Mouse (Mus musculus): ENCODE data around the gene Rfc1.

The Rfc1 gene

GRCm38 (mm10) chr5:65335298-65336074 is at the start of gene Rfc1:
Gene Rfc1 (minus strand): TSS chr5:65335670.
- peak; percentile 87 to 89 for DNase-seq (ENCODE audit: low spot score in 2 of 2)

GRCm38 (mm10) chr5:65374746-65375145 is 39.3 kb upstream of the Rfc1 start:
- DNase-seq (ENCODE audit: low spot score in 2 of 2) = no peak

- no peak for DNase-seq (ENCODE audit: low spot score in 2 of 2)
Measured at GRCm38 (mm10) chr5:65371551-65371950, 36.1 kb upstream of the Rfc1 start.

GRCm38 (mm10) chr5:65367837-65368236 is 32.4 kb upstream of the Rfc1 start:
- no peak for DNase-seq (ENCODE audit: low spot score in 2 of 2)

- DNase-seq (ENCODE audit: low spot score in 2 of 2) = no peak
Measured at GRCm38 (mm10) chr5:65357771-65358170, 22.3 kb upstream of the Rfc1 start.

- DNase-seq (ENCODE audit: low spot score in 2 of 2) = peak in 1 of 2 experiments; percentile 26
Measured at GRCm38 (mm10) chr5:65356851-65357250, 21.4 kb upstream of the Rfc1 start.

GRCm38 (mm10) chr5:65354985-65355384 is 19.5 kb upstream of the Rfc1 start:
- DNase-seq (ENCODE audit: low spot score in 2 of 2) = no peak

GRCm38 (mm10) chr5:65354097-65354496 is 18.6 kb upstream of the Rfc1 start:
- no peak for DNase-seq (ENCODE audit: low spot score in 2 of 2)

GRCm38 (mm10) chr5:65350508-65350907 is 15.0 kb upstream of the Rfc1 start:
- DNase-seq (ENCODE audit: low spot score in 2 of 2) = no peak

GRCm38 (mm10) chr5:65348168-65348567 is 12.7 kb upstream of the Rfc1 start, which contains the start of gene Klb:
Gene Klb (plus strand): TSS chr5:65348314.
- no peak for DNase-seq (ENCODE audit: low spot score in 2 of 2)

GRCm38 (mm10) chr5:65340167-65340566 is 4.7 kb upstream of the Rfc1 start:
- no peak for DNase-seq (ENCODE audit: low spot score in 2 of 2)

- DNase-seq (ENCODE audit: low spot score in 2 of 2) = no peak
Measured at GRCm38 (mm10) chr5:65338394-65338793, 2.9 kb upstream of the Rfc1 start.

GRCm38 (mm10) chr5:65336075-65336355 is 545 bp upstream of the Rfc1 start:
- no peak for DNase-seq (ENCODE audit: low spot score in 2 of 2)

GRCm38 (mm10) chr5:65334788-65335187 is 682 bp downstream of the Rfc1 start:
- no peak for DNase-seq (ENCODE audit: low spot score in 2 of 2)

GRCm38 (mm10) chr5:65329971-65330370 is 5.5 kb downstream of the Rfc1 start:
- DNase-seq (ENCODE audit: low spot score in 2 of 2) = peak; percentile 56 to 57

GRCm38 (mm10) chr5:65326212-65326611 is 9.3 kb downstream of the Rfc1 start:
- DNase-seq (ENCODE audit: low spot score in 2 of 2) = peak; percentile 68 to 75

GRCm38 (mm10) chr5:65324758-65325355 is 10.6 kb downstream of the Rfc1 start:
- no peak for DNase-seq (ENCODE audit: low spot score in 2 of 2)

- DNase-seq (ENCODE audit: low spot score in 2 of 2) = no peak
Measured at GRCm38 (mm10) chr5:65324271-65324670, 11.2 kb downstream of the Rfc1 start.

GRCm38 (mm10) chr5:65322165-65322564 is 13.3 kb downstream of the Rfc1 start:
- peak; percentile 76 to 78 for DNase-seq (ENCODE audit: low spot score in 2 of 2)

- DNase-seq (ENCODE audit: low spot score in 2 of 2) = no peak
Measured at GRCm38 (mm10) chr5:65319176-65319575, 16.3 kb downstream of the Rfc1 start.

GRCm38 (mm10) chr5:65308866-65309265 is 26.6 kb downstream of the Rfc1 start:
- peak in 1 of 2 experiments; percentile 25 for DNase-seq (ENCODE audit: low spot score in 2 of 2)

GRCm38 (mm10) chr5:65308208-65308607 is 27.3 kb downstream of the Rfc1 start:
- DNase-seq (ENCODE audit: low spot score in 2 of 2) = no peak

- DNase-seq (ENCODE audit: low spot score in 2 of 2) = no peak
Measured at GRCm38 (mm10) chr5:65305516-65305915, 30.0 kb downstream of the Rfc1 start.

Measured in spleen, postnatal 36 days (tissue).